Mouse (Mus musculus) bone marrow macrophage, adult 2 months (primary cell): ENCODE measurements around the gene Fbxo21.

Experiments
- CTCF ChIP-seq: IDR thresholded peaks from 2 replicates; pipeline ENCODE4 v1.5.1; 2012; ENCODE audit warnings: low read depth, mild to moderate bottlenecking, low read length, moderate library complexity
- POLR2A ChIP-seq: IDR thresholded peaks from 2 replicates; pipeline ENCODE4 v1.6.1; 2012; ENCODE audit warnings: mild to moderate bottlenecking, low read depth, low read length, borderline replicate concordance

- TF ChIP-seq POLR2A: no peak
- no peak for TF ChIP-seq CTCF
Measured at GRCm38 (mm10) chr5:118029035-118029408, 52.5 kb downstream of the Fbxo21 start.
